Mouse (Mus musculus): Measurements from ENCODE around the gene Lrrc28. TPM values are rescaled to one million over a fixed set of nuclear protein-coding genes. Genes with fewer than 3 reads are reported as not detected.

Gene Lrrc28
- total RNA-seq, 2 experiments from 2014 or later = 15.7 to 17.7 TPM

- DNase-seq = no peak
Measured at GRCm38 (mm10) chr7:67486417-67486816, 158.7 kb downstream of the Lrrc28 start.

GRCm38 (mm10) chr7:67483698-67484097 lies 161.4 kb downstream of the Lrrc28 start:
- DNase-seq = no peak

- peak; percentile 84 for DNase-seq
Measured at GRCm38 (mm10) chr7:67479576-67480413, 165.3 kb downstream of the Lrrc28 start.

GRCm38 (mm10) chr7:67479168-67479567 lies 165.9 kb downstream of the Lrrc28 start:
- no peak for DNase-seq

GRCm38 (mm10) chr7:67477996-67478395 lies 167.1 kb downstream of the Lrrc28 start:
- peak; percentile 42 for DNase-seq

GRCm38 (mm10) chr7:67471295-67471694 lies 173.8 kb downstream of the Lrrc28 start:
- peak; percentile 80 for DNase-seq

- no peak for DNase-seq
Measured at GRCm38 (mm10) chr7:67468802-67469408, 176.2 kb downstream of the Lrrc28 start.

GRCm38 (mm10) chr7:67468180-67468579 lies 176.9 kb downstream of the Lrrc28 start:
- no peak for DNase-seq

GRCm38 (mm10) chr7:67466322-67466721 lies 178.7 kb downstream of the Lrrc28 start:
- DNase-seq = no peak

GRCm38 (mm10) chr7:67464633-67465032 lies 180.4 kb downstream of the Lrrc28 start:
- no peak for DNase-seq

GRCm38 (mm10) chr7:67463565-67463964 lies 181.5 kb downstream of the Lrrc28 start:
- peak; percentile 48 for DNase-seq

Other genes starting within 250 kb of the Lrrc28 start
- 10 to 100 TPM; 34.9 TPM for gene Ttc23, start 2.1 kb upstream of the Lrrc28 start, total RNA-seq (2021)
- 1 to 10 TPM; 5.5 to 5.6 TPM for gene Synm, start 114.5 kb upstream of the Lrrc28 start, total RNA-seq (2021)

Data from heart, postnatal 4 days (tissue).